Mouse (Mus musculus): ENCODE results near the gene Entpd2. TPM values are rescaled to one million over a fixed set of nuclear protein-coding genes. Genes with fewer than 3 reads are reported as not detected.

Entpd2 gene
- polyA plus RNA-seq (2012; rRNA removed) = 64.7 and 75.2 TPM in 2 replicates

- DNase-seq (ENCODE audit: low read depth) = no peak
Measured at GRCm38 (mm10) chr2:25395721-25396596, at the start of gene Entpd2. Gene Entpd2, plus strand, starts transcription at chr2:25395874.

- DNase-seq (ENCODE audit: low read depth) = no peak
Measured at GRCm38 (mm10) chr2:25348162-25348561, 47.5 kb upstream of the Entpd2 start.

GRCm38 (mm10) chr2:25349499-25349898 is 46.2 kb upstream of the Entpd2 start:
- DNase-seq (ENCODE audit: low read depth) = no peak

- DNase-seq (ENCODE audit: low read depth) = no peak
Measured at GRCm38 (mm10) chr2:25350701-25351100, 45.0 kb upstream of the Entpd2 start.

GRCm38 (mm10) chr2:25354211-25354610 is 41.5 kb upstream of the Entpd2 start:
- no peak for DNase-seq (ENCODE audit: low read depth)

GRCm38 (mm10) chr2:25355419-25356066 is 40.1 kb upstream of the Entpd2 start:
- DNase-seq (ENCODE audit: low read depth) = no peak

GRCm38 (mm10) chr2:25356208-25357079 is 39.2 kb upstream of the Entpd2 start, which contains the start of gene Dpp7:
Gene Dpp7, minus strand, starts transcription at chr2:25356359.
- DNase-seq (ENCODE audit: low read depth) = no peak

GRCm38 (mm10) chr2:25359848-25360247 is 35.8 kb upstream of the Entpd2 start:
- no peak for DNase-seq (ENCODE audit: low read depth)

GRCm38 (mm10) chr2:25363478-25364178 is 32.0 kb upstream of the Entpd2 start:
- no peak for DNase-seq (ENCODE audit: low read depth)

GRCm38 (mm10) chr2:25364313-25364712 is 31.4 kb upstream of the Entpd2 start:
- no peak for DNase-seq (ENCODE audit: low read depth)

- no peak for DNase-seq (ENCODE audit: low read depth)
Measured at GRCm38 (mm10) chr2:25364761-25365090, 30.9 kb upstream of the Entpd2 start.

GRCm38 (mm10) chr2:25365091-25365761 is 30.4 kb upstream of the Entpd2 start, which contains the start of gene Uap1l1:
Gene Uap1l1, minus strand, starts transcription at chr2:25365682.
- no peak for DNase-seq (ENCODE audit: low read depth)

GRCm38 (mm10) chr2:25369996-25370395 is 25.7 kb upstream of the Entpd2 start:
- DNase-seq (ENCODE audit: low read depth) = no peak

GRCm38 (mm10) chr2:25371764-25372643 is 23.7 kb upstream of the Entpd2 start, which contains the start of gene Sapcd2:
Gene Sapcd2, plus strand, starts transcription at chr2:25372321.
- DNase-seq (ENCODE audit: low read depth) = no peak

- no peak for DNase-seq (ENCODE audit: low read depth)
Measured at GRCm38 (mm10) chr2:25372644-25373391, 22.9 kb upstream of the Entpd2 start.

GRCm38 (mm10) chr2:25373431-25373830 is 22.2 kb upstream of the Entpd2 start:
- DNase-seq (ENCODE audit: low read depth) = no peak

- DNase-seq (ENCODE audit: low read depth) = no peak
Measured at GRCm38 (mm10) chr2:25376589-25376988, 19.1 kb upstream of the Entpd2 start.

- no peak for DNase-seq (ENCODE audit: low read depth)
Measured at GRCm38 (mm10) chr2:25384492-25384891, 11.2 kb upstream of the Entpd2 start.

GRCm38 (mm10) chr2:25391266-25391665 is 4.4 kb upstream of the Entpd2 start:
- DNase-seq (ENCODE audit: low read depth) = no peak

Data from gonadal fat pad, adult 2 months (tissue).